Mouse (Mus musculus) lung, postnatal 0 days (tissue): ENCODE measurements around the gene Cd81.

Source experiments
- CTCF ChIP-seq: IDR thresholded peaks from 2 replicates; pipeline ENCODE4 v1.5.1; 2016; ENCODE audit warnings: antibody characterized with exemption, mild to moderate bottlenecking
- EP300 ChIP-seq: IDR thresholded peaks from 2 replicates; pipeline ENCODE4 v1.6.1; 2016; ENCODE audit warnings: antibody characterized with exemption, mild to moderate bottlenecking, control low read depth

GRCm38 (mm10) chr7:143072605-143073004, 20.1 kb downstream of the Cd81 start:
- TF ChIP-seq CTCF (no peak), EP300 (no peak)
